Comparison of ENCODE assay signal across 22 mouse cellular contexts in the genomic region with DNA sequence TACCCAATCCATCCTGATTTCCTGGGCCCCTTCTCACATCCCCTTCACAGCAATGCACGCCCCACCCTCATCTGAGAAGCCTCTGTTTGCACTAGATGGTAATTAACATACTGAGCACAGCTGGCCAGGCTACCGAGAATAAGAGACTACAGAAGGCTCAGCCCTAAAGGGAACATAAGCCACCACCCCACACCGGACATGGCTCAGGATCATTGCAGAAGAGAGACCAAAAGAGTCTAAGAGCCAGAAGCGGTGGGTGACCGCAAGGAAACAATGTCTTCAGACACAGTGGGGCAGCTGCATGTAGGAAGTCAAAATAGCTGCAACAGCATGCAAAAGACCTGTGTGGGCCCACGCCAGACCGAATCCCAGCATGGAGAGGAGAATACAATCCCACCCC. TPM values are rescaled to one million over a fixed set of nuclear protein-coding genes. Genes with fewer than 3 reads are reported as not detected.
DNase-seq lines count a peak whose midpoint lies in the region; ATAC-seq and TF ChIP-seq lines count a peak whose summit lies in the region.
"Had no signal": no experiment of that assay in that cellular context is flagged by ENCODE, and none has a peak within 500 bp of the region (broad histone marks: within the 10 kb centered on the region; RNA-seq: fewer than 3 reads in every experiment).

No protein-coding gene starts in this region.

- H3K9ac ChIP-seq in hindbrain, embryonic 11.5 days (ENCODE audit: low read depth, low read length) = no peak overlapping the region
- no peak overlapping the region for H3K9ac ChIP-seq in hindbrain, postnatal 0 days (replicated peaks; ENCODE audit: low read length)
- no peak overlapping the region for H3K9ac ChIP-seq in embryonic facial prominence, embryonic 15.5 days
- H3K9ac ChIP-seq in neural tube, embryonic 12.5 days = no peak overlapping the region
- H3K9ac ChIP-seq: embryonic facial prominence, embryonic 12.5 days; heart, embryonic 13.5 days; liver, embryonic 13.5 days had no signal

- DNase-seq in hindbrain, embryonic 11.5 days (ENCODE audit: low spot score) = peak; percentile 18
- no peak for DNase-seq in hindbrain, postnatal 0 days (ENCODE audit: low spot score)
- DNase-seq in retina, postnatal 1 day = peak; percentile 35
- no peak for DNase-seq in retina, embryonic 14.5 days (ENCODE audit: low spot score)
- DNase-seq in adrenal gland, postnatal 10 days = no peak
- no peak for DNase-seq in testis, postnatal 10 days (ENCODE audit: low spot score)
- DNase-seq: cerebellum, adult 8-10 months; gastrocnemius, postnatal 10 days; kidney, adult 8-10 months; liver, embryonic 13.5 days; lung, postnatal 10 days; thymus, adult 2 months had no signal

- H3K4me3 ChIP-seq in hindbrain, embryonic 11.5 days (ENCODE audit: low read depth, low read length) = no peak overlapping the region
- H3K4me3 ChIP-seq in hindbrain, postnatal 0 days (ENCODE audit: low read length) = no peak overlapping the region
- no peak overlapping the region for H3K4me3 ChIP-seq in embryonic facial prominence, embryonic 15.5 days (replicated peaks)
- H3K4me3 ChIP-seq in neural tube, embryonic 12.5 days = no peak overlapping the region
- H3K4me3 ChIP-seq: embryonic facial prominence, embryonic 12.5 days; heart, embryonic 13.5 days; hindbrain, embryonic 10.5 days; left cerebral cortex, adult 2 months; liver, embryonic 13.5 days had no signal

- H3K4me1 ChIP-seq in hindbrain, embryonic 11.5 days (replicated peaks; ENCODE audit: control insufficient read depth, insufficient read depth, low read length) = no peaks in the 10 kb centered on the region
- no peaks in the 10 kb centered on the region for H3K4me1 ChIP-seq in hindbrain, postnatal 0 days (ENCODE audit: insufficient read depth, low read length)
- peaks cover 9% of the 10 kb centered on the region; the same call in 1 of the 2 replicates for H3K4me1 ChIP-seq in embryonic facial prominence, embryonic 15.5 days
- H3K4me1 ChIP-seq in neural tube, embryonic 12.5 days = peaks cover 7% of the 10 kb centered on the region
- H3K4me1 ChIP-seq: heart, embryonic 13.5 days; liver, embryonic 13.5 days had no signal

- H3K27ac ChIP-seq in hindbrain, embryonic 11.5 days (ENCODE audit: low read depth, low read length) = no peak overlapping the region
- no peak overlapping the region for H3K27ac ChIP-seq in hindbrain, postnatal 0 days
- no peak overlapping the region for H3K27ac ChIP-seq in embryonic facial prominence, embryonic 15.5 days (replicated peaks)
- H3K27ac ChIP-seq in neural tube, embryonic 12.5 days = no peak overlapping the region
- H3K27ac ChIP-seq: embryonic facial prominence, embryonic 12.5 days; heart, embryonic 13.5 days; hindbrain, embryonic 10.5 days; left cerebral cortex, adult 2 months; liver, embryonic 13.5 days had no signal

- H3K36me3 ChIP-seq in hindbrain, embryonic 11.5 days (ENCODE audit: control insufficient read depth, insufficient read depth, low read length) = no peaks in the 10 kb centered on the region
- no peaks in the 10 kb centered on the region for H3K36me3 ChIP-seq in hindbrain, postnatal 0 days (ENCODE audit: insufficient read depth, low read length)
- no peaks in the 10 kb centered on the region for H3K36me3 ChIP-seq in embryonic facial prominence, embryonic 15.5 days
- no peaks in the 10 kb centered on the region for H3K36me3 ChIP-seq in neural tube, embryonic 12.5 days
- H3K36me3 ChIP-seq: embryonic facial prominence, embryonic 12.5 days; heart, embryonic 13.5 days; hindbrain, embryonic 10.5 days; liver, embryonic 13.5 days had no signal

- WGBS in hindbrain, embryonic 11.5 days = 45% methylated on average over 7 of the region's 7 CpGs
- WGBS in hindbrain, postnatal 0 days = 32% methylated on average over 7 of the region's 7 CpGs
- WGBS in embryonic facial prominence, embryonic 15.5 days = 36% methylated on average over 7 of the region's 7 CpGs
- 35% methylated on average over 7 of the region's 7 CpGs for WGBS in neural tube, embryonic 12.5 days

- ATAC-seq in hindbrain, embryonic 11.5 days (ENCODE audit: low FRiP score) = no peak
- ATAC-seq in hindbrain, postnatal 0 days = no peak
- no peak for ATAC-seq in embryonic facial prominence, embryonic 15.5 days (ENCODE audit: insufficient number of reproducible peaks, low FRiP score, low TSS enrichment, low read depth)
- ATAC-seq in neural tube, embryonic 12.5 days (ENCODE audit: low FRiP score, low read depth) = no peak
- ATAC-seq: forebrain, embryonic 14.5 days had no signal

- H3K9me3 ChIP-seq in hindbrain, embryonic 11.5 days (ENCODE audit: control insufficient read depth, low read length) = no peaks in the 10 kb centered on the region
- H3K9me3 ChIP-seq in hindbrain, postnatal 0 days (ENCODE audit: low read length) = no peaks in the 10 kb centered on the region
- H3K9me3 ChIP-seq in embryonic facial prominence, embryonic 15.5 days (replicated peaks) = no peaks in the 10 kb centered on the region
- no peaks in the 10 kb centered on the region for H3K9me3 ChIP-seq in neural tube, embryonic 12.5 days
- H3K9me3 ChIP-seq: embryonic facial prominence, embryonic 12.5 days; heart, embryonic 13.5 days; hindbrain, embryonic 10.5 days; liver, embryonic 13.5 days had no signal

- H3K27me3 ChIP-seq in hindbrain, embryonic 11.5 days (ENCODE audit: control insufficient read depth, insufficient read depth, low read length) = no peaks in the 10 kb centered on the region
- H3K27me3 ChIP-seq in hindbrain, postnatal 0 days (ENCODE audit: insufficient read depth, low read length) = 0 out of 2 replicates have a peak, but pooled peaks cover 9% of the 10 kb centered on the region
- H3K27me3 ChIP-seq in embryonic facial prominence, embryonic 15.5 days = peaks cover 3% of the 10 kb centered on the region; the same call in 1 of the 2 replicates
- H3K27me3 ChIP-seq in neural tube, embryonic 12.5 days (replicated peaks) = no peaks in the 10 kb centered on the region

- TF ChIP-seq CTCF in hindbrain, postnatal 0 days (IDR thresholded peaks at IDR 0.05; ENCODE audit: low read depth) = no peak

- no peak overlapping the region for H3K4me2 ChIP-seq in hindbrain, embryonic 11.5 days (replicated peaks; ENCODE audit: low read depth, low read length)
- H3K4me2 ChIP-seq in hindbrain, postnatal 0 days (ENCODE audit: low read depth, low read length) = no peak overlapping the region
- 0 out of 2 replicates have a peak overlapping the region, but pooled peaks have one; percentile 4 for H3K4me2 ChIP-seq in embryonic facial prominence, embryonic 15.5 days (replicated peaks)
- peak overlapping the region; percentile 2; the same call in 1 of the 2 replicates for H3K4me2 ChIP-seq in neural tube, embryonic 12.5 days (replicated peaks)
- H3K4me2 ChIP-seq: embryonic facial prominence, embryonic 12.5 days; heart, embryonic 13.5 days; liver, embryonic 13.5 days had no signal

RNA-seq across cellular contexts. Expression of a gene that starts 50.7 kb away (rescaled TPM):
- not detected in 2 replicates for polyA plus RNA-seq in hindbrain, embryonic 11.5 days (2014; fragmentation: Nextera tagmentation; extraction: Ambion mirVana)
- not detected in 2 replicates for total RNA-seq in hindbrain, postnatal 0 days (2014; rRNA removed)
- polyA plus RNA-seq in hindbrain, postnatal 0 days (2015; fragmentation: Nextera tagmentation; extraction: Ambion mirVana) = 0.04 TPM in 1 of 2 replicates, not detected in the other
- 0.04 TPM in 1 of 2 replicates, not detected in the other for polyA plus RNA-seq in embryonic facial prominence, embryonic 15.5 days (2015; fragmentation: Nextera tagmentation; extraction: Ambion mirVana)
- not detected in 2 replicates for polyA plus RNA-seq in neural tube, embryonic 12.5 days (2016; fragmentation: Nextera tagmentation; extraction: Ambion mirVana)
- not detected for total RNA-seq in adrenal gland, postnatal 10 days (2021)
- total RNA-seq: gastrocnemius, postnatal 10 days; midbrain, postnatal 0 days had no signal
- polyA plus RNA-seq: C2C12; embryonic facial prominence, embryonic 12.5 days; forebrain, embryonic 14.5 days; heart, embryonic 13.5 days; large intestine, adult 2 months; liver, embryonic 13.5 days; midbrain, postnatal 0 days had no signal

Comparison
In these comparisons a context has a peak if more than half of its experiments do, and no peak if none do; other contexts are left out.
1. DNase-seq: peak in hindbrain, embryonic 11.5 days (single experiment) and retina, postnatal 1 day (single experiment); none in hindbrain, postnatal 0 days (single experiment), retina, embryonic 14.5 days (single experiment), adrenal gland, postnatal 10 days (single experiment) and testis, postnatal 10 days (single experiment).
2. H3K4me2 ChIP-seq: peak in embryonic facial prominence, embryonic 15.5 days (single experiment) and neural tube, embryonic 12.5 days (single experiment); none in hindbrain, embryonic 11.5 days (single experiment) and hindbrain, postnatal 0 days (single experiment).